Mouse (Mus musculus) myocyte (in vitro differentiated cells): ENCODE data around the gene Lyrm9. TPM values are rescaled to one million over a fixed set of nuclear protein-coding genes. Genes with fewer than 3 reads are reported as not detected.

Source experiments
- H3K27me3 ChIP-seq: one replicate; pipeline ENCODE4 v1.6.1; 2011; ENCODE audit not compliant: control insufficient read depth, insufficient read depth, insufficient read length
- H3K36me3 ChIP-seq: one replicate; pipeline ENCODE4 v1.6.1; 2011; ENCODE audit not compliant: control insufficient read depth, insufficient read depth
- H3K4me2 ChIP-seq: one replicate; pipeline ENCODE4 v1.6.1; 2011; ENCODE audit warnings: low read depth, control low read depth
- H3K4me3 ChIP-seq: one replicate; pipeline ENCODE4 v1.5.1; 2011; ENCODE audit warnings: mild to moderate bottlenecking, control low read depth, moderate library complexity
- H3K79me2 ChIP-seq: one replicate; pipeline ENCODE4 v1.6.1; 2011; ENCODE audit not compliant: control insufficient read depth, insufficient read depth
- H3ac ChIP-seq: one replicate; pipeline ENCODE4 v1.6.1; 2011; ENCODE audit not compliant: control insufficient read depth, insufficient read length
- CEBPB ChIP-seq: IDR thresholded peaks from 2 replicates; pipeline ENCODE4 v1.6.1; 2011; ENCODE audit warnings: mild to moderate bottlenecking, moderate library complexity; ENCODE audit not compliant: poor library complexity, insufficient read depth, severe bottlenecking
- E2F4 ChIP-seq: IDR thresholded peaks from one replicate; pipeline ENCODE4 v1.6.1; 2011; ENCODE audit warnings: mild to moderate bottlenecking, control low read depth, moderate library complexity; ENCODE audit not compliant: insufficient read depth
- MAX ChIP-seq: IDR thresholded peaks from one replicate; pipeline ENCODE4 v1.6.1; 2011; ENCODE audit warnings: low read depth, mild to moderate bottlenecking, control low read depth
- MYOD1 ChIP-seq, 3 experiments: IDR thresholded peaks; one replicate each; pipeline ENCODE4 v1.6.1; 2011; ENCODE audit warnings: control low read depth in 2 of 3, low read depth in 2 of 3, mild to moderate bottlenecking in 2 of 3, moderate library complexity in 1 of 3; ENCODE audit not compliant: insufficient read length in 2 of 3, control insufficient read depth in 1 of 3
- MYOG ChIP-seq, 3 experiments: IDR thresholded peaks; one replicate each; pipeline ENCODE4 v1.6.1; 2011; ENCODE audit warnings: control low read depth in 2 of 3, low read depth in 2 of 3, mild to moderate bottlenecking in 2 of 3; ENCODE audit not compliant: insufficient read length in 2 of 3, control insufficient read depth in 1 of 3, insufficient read depth in 1 of 3
- POLR2A ChIP-seq: IDR thresholded peaks from one replicate; pipeline ENCODE4 v1.6.1; 2011; ENCODE audit warnings: low read depth, mild to moderate bottlenecking, control low read depth, moderate library complexity; ENCODE audit not compliant: insufficient read length
- POLR2AphosphoS2 ChIP-seq: IDR thresholded peaks from one replicate; pipeline ENCODE4 v1.6.1; 2011; ENCODE audit warnings: low read depth, control low read depth; ENCODE audit not compliant: insufficient read length
- REST ChIP-seq: IDR thresholded peaks from one replicate; pipeline ENCODE4 v1.6.1; 2011; ENCODE audit warnings: mild to moderate bottlenecking, control low read depth, moderate library complexity; ENCODE audit not compliant: insufficient read depth, insufficient read length
- SRF ChIP-seq: IDR thresholded peaks from one replicate; pipeline ENCODE4 v1.6.1; 2011; ENCODE audit warnings: low read depth; ENCODE audit not compliant: control insufficient read depth, insufficient read length
- TCF12 ChIP-seq: IDR thresholded peaks from one replicate; pipeline ENCODE4 v1.6.1; 2011; ENCODE audit warnings: mild to moderate bottlenecking, control low read depth; ENCODE audit not compliant: poor library complexity, insufficient read depth, severe bottlenecking
- TCF3 ChIP-seq: IDR thresholded peaks from one replicate; pipeline ENCODE4 v1.6.1; 2011; ENCODE audit warnings: low read depth, control low read depth; ENCODE audit not compliant: insufficient read length
- USF1 ChIP-seq: IDR thresholded peaks from one replicate; pipeline ENCODE4 v1.6.1; 2011; ENCODE audit warnings: low read depth, mild to moderate bottlenecking, control low read depth, moderate library complexity
- polyA plus RNA-seq: library from polyadenylated mRNA; unstranded; fragments of >200 nt; fragmentation: generic; extraction: Trizol; gene quantifications from one replicate; pipeline ENCODE4 v1.2.1, GENCODE M21; 2012; ENCODE audit warnings: missing spikeins

Lyrm9 gene
- polyA plus RNA-seq, 1 experiment = 22.9 TPM

DNA sequence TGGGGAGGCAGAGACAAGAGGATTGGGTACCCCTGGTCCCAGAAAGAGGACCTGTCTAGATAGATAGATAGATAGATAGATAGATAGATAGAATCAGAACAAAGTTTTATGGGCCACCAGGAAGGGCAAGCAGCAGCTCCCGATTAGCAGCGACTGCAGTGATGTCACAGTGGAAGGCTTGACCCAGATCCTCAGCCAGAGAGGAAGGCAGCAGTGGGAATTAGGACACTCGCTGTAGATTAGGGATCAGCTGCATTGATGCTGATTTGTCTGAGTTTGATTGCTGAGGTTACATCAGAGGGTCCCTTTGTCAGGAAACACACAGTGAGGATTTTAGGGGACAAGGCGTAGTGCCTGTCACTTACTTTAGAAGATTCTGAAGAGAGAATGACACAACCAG, 10.1 kb downstream of the Lyrm9 start:
- Histone ChIP-seq H3K27me3 (no peaks in the 10 kb centered on the region), H3K36me3 (no peaks in the 10 kb centered on the region), H3K79me2 (no peaks in the 10 kb centered on the region), H3K4me3 (no peak overlapping the region), H3ac (no peak overlapping the region), H3K4me2 (no peak overlapping the region)
- TF ChIP-seq MAX (no peak), MYOD1 (IDR thresholded peaks at IDR 0.05; ENCODE audit: control insufficient read depth in 1 of 3, insufficient read length in 2 of 3, low read depth in 2 of 3) (no peak)

DNA sequence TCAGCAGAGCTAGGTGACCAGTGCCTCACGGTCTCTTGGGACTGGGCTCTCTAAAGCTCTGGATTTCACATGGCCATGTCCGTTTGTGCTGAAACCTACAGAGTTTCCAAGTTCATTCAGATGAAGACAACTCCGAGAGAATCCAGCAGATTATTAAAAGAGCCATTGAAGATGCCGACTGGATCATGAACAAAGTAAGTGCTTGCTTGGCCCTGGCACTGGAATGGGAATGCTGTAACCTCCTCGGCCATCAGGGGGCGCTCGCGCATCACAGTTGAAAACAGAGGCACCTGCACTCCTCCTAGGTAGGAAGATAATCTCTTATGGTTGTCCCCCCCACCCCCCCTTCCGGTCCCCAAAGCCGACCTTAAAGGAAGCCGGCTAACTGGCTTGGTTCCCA, 11.6 kb downstream of the Lyrm9 start:
- Histone ChIP-seq H3K27me3 (no peaks in the 10 kb centered on the region), H3K4me3 (no peak overlapping the region), H3K79me2 (no peaks in the 10 kb centered on the region), H3K4me2 (no peak overlapping the region), H3ac (no peak overlapping the region), H3K36me3 (no peaks in the 10 kb centered on the region)
- no peak for TF ChIP-seq POLR2A
- TF ChIP-seq POLR2AphosphoS2 = no peak

DNA sequence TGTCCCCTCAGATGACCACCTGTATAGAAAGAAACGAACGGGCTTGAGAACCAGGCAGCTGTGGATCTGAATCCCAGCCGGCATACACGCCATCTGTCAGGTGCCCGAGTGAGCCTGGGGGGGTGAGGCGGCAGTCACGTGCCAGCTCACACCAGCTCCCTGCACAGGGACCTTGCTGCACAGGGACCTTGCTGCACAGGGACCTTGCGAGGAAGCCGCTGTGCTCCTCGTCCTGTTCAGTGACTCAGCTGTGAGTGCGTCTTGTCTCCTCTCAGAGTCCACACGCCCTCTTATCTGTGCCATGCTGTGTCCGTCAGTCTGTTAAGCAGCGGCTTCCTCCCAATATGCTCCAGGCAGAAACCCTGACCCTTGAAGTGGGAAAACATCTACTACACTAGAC, 13.1 kb downstream of the Lyrm9 start:
- TF ChIP-seq POLR2A = no peak
- TF ChIP-seq MYOG (IDR thresholded peaks at IDR 0.05; ENCODE audit: control insufficient read depth in 1 of 3, insufficient read depth in 1 of 3, insufficient read length in 2 of 3, low read depth in 2 of 3) = no peak
- no peak for TF ChIP-seq POLR2AphosphoS2
- no peak for TF ChIP-seq TCF3
- TF ChIP-seq USF1 = no peak
- TF ChIP-seq MAX = no peak
- no peak for TF ChIP-seq TCF12
- no peak for TF ChIP-seq CEBPB
- TF ChIP-seq REST = no peak
- TF ChIP-seq SRF = no peak
- no peak for TF ChIP-seq E2F4
- TF ChIP-seq MYOD1 (IDR thresholded peaks at IDR 0.05; ENCODE audit: control insufficient read depth in 1 of 3, insufficient read length in 2 of 3, low read depth in 2 of 3) = no peak
- H3ac ChIP-seq = no peak overlapping the region
- no peaks in the 10 kb centered on the region for H3K27me3 ChIP-seq
- H3K4me3 ChIP-seq = no peak overlapping the region
- no peaks in the 10 kb centered on the region for H3K36me3 ChIP-seq
- no peak overlapping the region for H3K4me2 ChIP-seq
- no peaks in the 10 kb centered on the region for H3K79me2 ChIP-seq

DNA sequence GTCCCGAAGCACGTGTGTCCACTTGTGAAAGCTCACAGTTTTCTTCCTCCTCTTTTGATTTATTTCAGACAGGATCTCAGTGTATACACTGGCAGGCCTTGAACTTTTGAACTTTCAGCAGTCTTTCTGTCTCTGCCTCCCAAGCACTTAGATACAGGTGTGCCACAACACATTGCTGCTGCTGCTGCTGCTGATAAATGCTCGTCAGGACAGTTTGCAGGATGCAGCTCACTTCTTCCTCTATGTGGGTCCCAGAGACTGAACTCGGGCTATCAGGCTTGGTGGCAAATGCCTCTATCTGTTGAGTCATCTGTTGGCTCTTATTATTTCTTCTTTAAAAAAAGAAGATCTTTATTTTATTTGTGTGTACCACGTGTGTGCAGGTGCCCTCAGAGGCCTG, 13.8 kb downstream of the Lyrm9 start:
- no peak overlapping the region for H3K4me3 ChIP-seq
- no peak for TF ChIP-seq E2F4
- TF ChIP-seq POLR2A = no peak
- no peak for TF ChIP-seq REST
- no peak for TF ChIP-seq SRF
- TF ChIP-seq MAX = no peak
- no peak for TF ChIP-seq CEBPB
- TF ChIP-seq MYOG (IDR thresholded peaks at IDR 0.05; ENCODE audit: control insufficient read depth in 1 of 3, insufficient read depth in 1 of 3, insufficient read length in 2 of 3, low read depth in 2 of 3) = no peak
- no peak for TF ChIP-seq POLR2AphosphoS2
- no peak for TF ChIP-seq MYOD1 (IDR thresholded peaks at IDR 0.05; ENCODE audit: control insufficient read depth in 1 of 3, insufficient read length in 2 of 3, low read depth in 2 of 3)
- no peak for TF ChIP-seq USF1
- no peak for TF ChIP-seq TCF3
- no peak for TF ChIP-seq TCF12
- H3K27me3 ChIP-seq = no peaks in the 10 kb centered on the region
- no peaks in the 10 kb centered on the region for H3K79me2 ChIP-seq
- H3K36me3 ChIP-seq = no peaks in the 10 kb centered on the region
- no peak overlapping the region for H3ac ChIP-seq
- H3K4me2 ChIP-seq = no peak overlapping the region

DNA sequence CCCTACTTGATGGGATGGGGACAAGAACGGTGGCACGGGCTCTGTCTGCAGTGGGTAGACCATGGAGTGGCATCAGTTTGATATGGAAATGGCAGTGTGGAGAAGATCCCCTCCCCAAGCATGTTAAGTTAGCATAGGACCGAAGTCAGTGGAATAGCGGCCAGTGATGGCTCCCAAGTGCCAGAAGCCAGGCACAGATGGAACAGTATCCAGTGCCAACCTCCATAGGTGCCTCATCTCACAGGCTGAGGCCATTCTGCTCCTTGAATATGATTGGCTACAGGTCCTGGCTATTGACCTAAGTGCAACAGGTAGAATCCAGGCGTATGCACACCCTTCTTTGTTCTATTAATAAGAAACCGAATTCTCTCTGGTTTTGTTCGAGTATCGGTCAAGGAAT, 15.6 kb downstream of the Lyrm9 start:
- no peak overlapping the region for H3K4me3 ChIP-seq
- H3K36me3 ChIP-seq = no peaks in the 10 kb centered on the region
- H3K4me2 ChIP-seq = no peak overlapping the region
- no peak overlapping the region for H3ac ChIP-seq
- no peaks in the 10 kb centered on the region for H3K27me3 ChIP-seq
- no peaks in the 10 kb centered on the region for H3K79me2 ChIP-seq
- TF ChIP-seq POLR2AphosphoS2 (no peak), TCF12 (no peak), REST (no peak), MYOG (IDR thresholded peaks at IDR 0.05; ENCODE audit: control insufficient read depth in 1 of 3, insufficient read depth in 1 of 3, insufficient read length in 2 of 3, low read depth in 2 of 3) (no peak), USF1 (no peak), SRF (no peak), MYOD1 (IDR thresholded peaks at IDR 0.05; ENCODE audit: control insufficient read depth in 1 of 3, insufficient read length in 2 of 3, low read depth in 2 of 3) (no peak), MAX (no peak), TCF3 (no peak), E2F4 (no peak), CEBPB (no peak), POLR2A (no peak)
